Mouse (Mus musculus) gastrocnemius, adult 2 months (tissue): ENCODE measurements at regions not wholly inside any gene's neighbourhood (a gene's known extent, or its start where the extent isn't known, plus 50 kb on each side); places are given as distances from the start of the nearest gene placed in this dataset.
"Not testable (repeated sequence)": the region's sequence is repeated elsewhere in the genome, so short reads cannot be mapped to it uniquely, and the experiment has no call there.

Source experiments
- DNase-seq: peaks from one replicate; pipeline ENCODE4 v3.0.0; 2022
- H3K27ac ChIP-seq: fragments of 200-600 bp; 2 replicates; pipeline ENCODE4 v1.8.1; 2022; ENCODE audit warnings: mild to moderate bottlenecking
- H3K4me3 ChIP-seq: fragments of 200-600 bp; 2 replicates; pipeline ENCODE4 v1.8.1; 2022; ENCODE audit warnings: mild to moderate bottlenecking, moderate library complexity
- CTCF ChIP-seq: fragments of 200-600 bp; IDR thresholded peaks from 2 replicates; pipeline ENCODE4 v1.8.1; 2022; ENCODE audit warnings: antibody characterized with exemption, mild to moderate bottlenecking, moderate library complexity
- intact Hi-C: fragments of 180-260 bp; cut with DNase I; formaldehyde crosslinking; loops from one replicate; pipeline ENCODE4 v1.15.1; 2025

DNA sequence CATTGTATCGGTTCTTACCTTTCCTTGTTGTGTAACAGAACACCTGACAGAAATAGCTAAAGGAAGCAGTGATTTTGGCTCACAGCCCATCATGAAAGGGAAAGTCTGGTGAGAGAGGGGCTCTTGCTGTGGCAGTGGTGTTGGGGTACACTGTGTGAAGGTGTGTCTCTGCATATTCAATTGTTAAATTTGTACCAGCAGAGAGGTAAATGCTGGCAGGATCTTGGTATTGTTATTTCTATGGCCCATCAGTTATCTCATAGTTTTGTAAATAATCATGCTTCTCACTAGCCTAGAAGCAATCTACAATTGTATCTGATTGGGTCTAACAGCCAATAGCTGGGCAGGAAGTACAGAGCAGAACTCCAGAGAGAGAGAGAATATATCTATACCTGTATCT, 95.7 kb downstream of the Mfap3l start:
- no peak for TF ChIP-seq CTCF
- Histone ChIP-seq H3K27ac (no peak overlapping the region), H3K4me3 (no peak overlapping the region)
- intact Hi-C loops, result no loop called here
- no peak for DNase-seq

DNA sequence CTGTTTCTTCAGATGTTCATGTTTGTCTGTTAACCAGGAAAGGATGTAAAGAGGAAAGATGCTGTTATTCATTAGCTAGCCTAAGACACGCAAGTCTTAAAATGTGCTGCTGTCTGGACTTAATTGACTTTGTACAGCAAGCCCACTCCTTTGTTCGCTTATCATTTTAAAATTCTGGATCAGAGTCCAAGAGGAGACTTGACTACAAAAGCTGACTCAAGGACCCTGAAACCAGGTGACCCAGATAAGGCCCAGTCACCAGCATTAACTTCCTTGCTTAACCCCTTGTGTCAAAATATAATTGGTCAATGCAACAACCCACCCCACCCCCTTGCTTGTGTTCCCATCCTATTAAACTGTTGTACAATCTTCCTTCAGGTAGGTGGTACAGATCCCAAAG, 99.9 kb downstream of the Mfap3l start:
- Histone ChIP-seq H3K4me3 (no peak overlapping the region), H3K27ac (no peak overlapping the region)
- no peak for TF ChIP-seq CTCF
- DNase-seq, result no peak
- intact Hi-C loops, result no loop called here

DNA sequence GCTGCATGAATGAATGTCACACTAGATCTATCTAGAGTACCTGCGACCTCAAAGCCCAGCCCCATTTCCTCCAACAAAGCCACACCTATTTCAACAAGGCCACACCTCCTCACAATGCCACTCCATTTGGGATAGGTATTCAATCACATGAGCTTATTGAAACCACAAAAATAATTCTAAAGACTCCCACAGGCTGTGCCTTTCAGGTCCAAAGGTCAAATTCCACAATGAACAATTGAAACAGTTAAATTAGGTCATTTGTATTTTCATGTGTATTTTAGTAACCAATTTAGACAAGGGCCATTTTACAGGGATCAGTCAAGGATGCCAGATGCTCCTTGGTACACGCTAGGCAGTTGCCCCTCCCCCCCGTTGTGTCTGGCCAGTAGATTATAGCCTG, 103.3 kb downstream of the Mfap3l start:
- intact Hi-C loops, result loop anchor here (1.0 kb wide), 1 partner anchor 9 kb away; no protein-coding TSS in a partner anchor
- H3K4me3 ChIP-seq, result no peak overlapping the region
- DNase-seq, result no peak
- H3K27ac ChIP-seq, result no peak overlapping the region
- no peak for TF ChIP-seq CTCF

DNA sequence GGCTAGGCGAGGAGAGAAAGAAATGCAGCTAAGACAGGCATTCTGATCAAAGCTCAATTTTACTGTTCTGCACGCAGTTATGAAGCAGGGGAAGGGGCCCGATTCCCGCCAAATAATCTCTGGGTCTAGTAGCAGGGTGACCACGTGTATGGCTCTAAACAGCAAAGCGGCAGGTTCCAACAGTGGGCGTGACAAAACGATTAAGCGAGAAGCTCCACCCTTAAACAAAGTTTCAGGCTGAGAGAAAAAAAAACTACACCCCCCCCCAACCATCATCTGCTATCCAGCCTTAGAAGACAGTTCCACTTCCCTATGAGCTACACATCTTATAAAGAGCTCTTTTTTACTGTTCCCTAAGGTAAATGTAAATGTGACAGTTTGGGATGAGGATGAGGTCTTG, 103.8 kb downstream of the Mfap3l start:
- no peak for TF ChIP-seq CTCF
- Histone ChIP-seq H3K27ac (no peak overlapping the region), H3K4me3 (no peak overlapping the region)
- intact Hi-C loops, result no loop called here
- DNase-seq, result no peak

DNA sequence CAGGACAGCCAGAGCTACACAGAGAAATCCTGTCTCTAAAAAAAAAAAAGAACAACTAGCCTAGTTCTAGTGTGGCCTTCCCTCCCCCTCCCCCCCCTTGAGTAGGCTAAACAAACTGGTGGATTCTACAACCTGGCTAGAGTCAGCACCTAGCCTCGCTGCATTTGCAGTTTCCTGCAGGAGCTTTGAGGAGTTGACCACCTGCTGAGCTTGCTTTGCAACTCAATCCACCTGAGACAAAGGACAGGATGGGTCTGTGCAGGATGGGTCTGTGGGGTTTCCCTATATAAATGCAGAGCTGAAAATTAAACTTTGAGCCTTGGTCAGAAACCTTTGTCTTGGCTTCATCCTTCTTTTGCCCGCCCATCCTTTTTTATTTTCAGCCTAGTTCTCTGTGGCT, 104.3 kb downstream of the Mfap3l start:
- intact Hi-C loops, result no loop called here
- no peak for DNase-seq
- H3K27ac ChIP-seq, result no peak overlapping the region
- no peak overlapping the region for H3K4me3 ChIP-seq
- TF ChIP-seq CTCF, result no peak

DNA sequence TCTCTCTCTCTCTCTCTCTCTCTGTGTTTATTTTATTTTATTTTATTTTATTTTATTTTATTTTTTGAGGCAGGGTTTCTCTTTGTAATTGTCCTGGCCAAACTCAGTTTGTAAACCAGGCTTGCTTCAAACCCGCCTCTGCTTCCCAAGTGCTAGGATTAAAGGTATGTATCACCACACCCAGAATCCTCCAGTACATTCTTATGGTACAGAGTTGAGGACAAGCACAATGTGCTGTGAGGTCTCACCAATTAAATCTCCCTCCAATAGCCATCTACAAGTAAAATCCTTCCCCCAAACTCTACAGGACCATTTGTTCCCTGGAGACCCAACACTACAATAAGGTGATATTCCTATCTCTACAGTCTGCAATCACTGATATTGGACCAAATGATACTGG, 105.0 kb downstream of the Mfap3l start:
- no peak overlapping the region for H3K27ac ChIP-seq
- intact Hi-C loops, result no loop called here
- H3K4me3 ChIP-seq, result no peak overlapping the region
- no peak for TF ChIP-seq CTCF
- no peak for DNase-seq

DNA sequence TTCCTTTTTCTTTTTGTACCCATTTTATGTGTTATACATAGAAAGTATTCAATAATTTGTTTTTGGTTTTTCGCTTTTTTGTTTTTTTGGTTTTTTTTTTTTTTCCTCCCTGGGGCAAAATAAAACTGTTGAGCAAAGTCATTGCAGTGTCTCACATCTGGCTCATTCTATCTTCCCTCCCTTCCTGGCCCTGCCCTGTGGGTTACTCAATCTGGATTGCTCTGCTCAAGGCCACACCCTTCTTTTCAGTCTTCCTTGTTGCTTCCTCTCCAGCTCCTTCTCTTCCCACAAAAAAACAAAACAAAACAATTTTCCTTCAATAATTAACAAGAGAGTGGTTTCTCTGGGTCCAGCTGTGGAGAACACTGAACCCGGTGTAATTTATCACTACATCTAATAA, 113.2 kb downstream of the Mfap3l start:
- peak; percentile 21 for DNase-seq
- H3K4me3 ChIP-seq, result no peak overlapping the region
- no peak for TF ChIP-seq CTCF
- intact Hi-C loops, result loop anchor here (1.0 kb wide), 1 partner anchor 11 kb away; no protein-coding TSS in a partner anchor
- H3K27ac ChIP-seq, result peak overlapping the region; percentile 28; the same call in 1 of the 2 replicates

DNA sequence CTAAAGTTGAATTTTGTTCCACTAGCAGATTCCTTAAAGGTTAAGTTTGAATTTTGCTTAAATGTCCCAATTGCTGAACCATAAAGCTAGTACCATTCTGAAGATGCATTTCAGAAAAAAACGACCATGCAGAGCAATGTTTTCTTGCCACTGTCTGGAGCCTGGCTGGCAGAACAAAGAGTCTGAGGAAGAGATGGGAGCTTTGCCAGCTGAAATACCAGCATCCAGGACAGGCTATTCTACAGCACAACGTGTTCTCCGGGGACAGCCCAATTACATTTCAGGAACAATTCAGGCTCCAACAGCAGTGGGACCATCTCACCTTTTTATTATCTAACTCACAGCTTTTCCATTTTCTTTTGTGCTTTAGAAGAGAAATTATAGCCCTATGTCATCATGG, 113.9 kb downstream of the Mfap3l start:
- intact Hi-C loops, result no loop called here
- peak overlapping the region; percentile 28; the same call in 1 of the 2 replicates for H3K27ac ChIP-seq
- DNase-seq, result no peak
- no peak overlapping the region for H3K4me3 ChIP-seq
- no peak for TF ChIP-seq CTCF

DNA sequence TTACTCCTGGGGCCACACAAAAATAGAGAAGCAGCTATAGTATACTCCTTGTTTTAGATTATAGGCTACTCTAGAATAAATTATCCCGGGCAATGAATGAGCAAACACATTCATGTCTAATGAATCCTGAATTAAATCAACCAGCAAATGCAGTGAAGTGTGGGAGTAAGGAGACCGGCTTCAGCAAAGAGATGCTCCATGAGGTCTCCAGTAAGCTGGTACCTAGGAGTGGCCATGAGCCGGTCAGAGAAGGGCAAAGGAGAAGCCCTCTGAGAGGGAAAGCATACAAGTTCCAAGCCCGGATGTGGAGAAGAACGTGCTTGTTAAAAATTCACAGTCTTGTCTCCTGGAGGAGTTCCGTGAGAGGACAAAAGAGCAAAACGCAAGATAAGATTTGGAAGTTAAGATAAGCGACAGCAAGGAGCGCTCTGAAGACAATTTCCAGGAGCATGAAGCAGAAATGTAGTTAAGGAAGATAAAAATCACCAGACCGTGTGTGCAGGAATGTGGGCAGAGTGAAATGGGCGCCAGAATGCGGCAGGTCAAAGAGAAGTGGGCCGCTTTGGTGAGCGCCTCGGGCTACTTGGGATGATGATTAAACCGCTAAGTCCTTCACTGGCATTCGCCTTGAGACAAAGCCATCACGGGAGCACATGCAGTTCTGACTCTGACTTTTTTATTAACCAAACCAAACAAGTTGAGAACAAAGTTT, 123.2 kb downstream of the Mfap3l start:
- H3K4me3 ChIP-seq, result no peak overlapping the region
- intact Hi-C loops, result no loop called here
- H3K27ac ChIP-seq, result no peak overlapping the region
- no peak for DNase-seq
- no peak for TF ChIP-seq CTCF

DNA sequence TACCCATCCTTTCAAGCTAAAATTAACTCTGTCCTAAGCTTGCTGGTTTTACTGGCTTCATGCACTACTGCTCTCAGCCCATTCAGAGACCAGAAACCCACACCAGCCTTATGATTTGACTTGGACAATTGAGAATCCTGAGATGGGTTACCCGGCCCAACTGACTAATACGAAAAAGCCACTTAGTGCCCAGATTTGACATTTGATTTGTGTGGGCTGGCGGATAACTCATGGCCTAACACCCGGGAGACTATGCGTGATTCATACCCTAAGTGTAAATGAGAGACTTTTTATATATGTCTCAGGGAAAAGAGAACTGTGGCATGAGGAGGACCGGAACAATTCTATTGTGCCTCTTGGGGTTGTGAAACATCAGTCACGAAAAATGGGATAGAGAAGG, 126.3 kb upstream of the Hpf1 start:
- Histone ChIP-seq H3K27ac (no peak overlapping the region), H3K4me3 (no peak overlapping the region)
- no peak for DNase-seq
- TF ChIP-seq CTCF, result no peak
- intact Hi-C loops, result no loop called here

DNA sequence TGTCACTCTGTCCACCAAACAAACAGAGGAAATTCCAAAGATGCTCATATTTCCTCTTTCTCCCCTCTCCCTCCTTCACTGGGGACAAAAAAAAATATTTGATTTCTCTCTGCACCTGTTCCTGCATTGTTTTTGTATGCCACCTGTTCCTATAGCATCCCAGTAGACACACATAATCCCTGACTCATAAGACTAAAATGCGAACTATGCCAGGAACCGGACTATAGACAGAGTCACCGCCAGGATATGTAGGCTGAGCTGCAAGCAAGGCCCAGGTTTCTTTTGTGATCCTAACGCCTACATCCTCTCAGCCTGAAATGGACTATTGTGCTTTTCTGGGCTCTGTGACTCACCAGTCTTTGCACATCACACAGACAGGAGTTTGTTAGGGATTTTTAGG, 116.9 kb upstream of the Hpf1 start:
- DNase-seq, result no peak
- Histone ChIP-seq H3K4me3 (no peak overlapping the region), H3K27ac (no peak overlapping the region)
- intact Hi-C loops, result no loop called here
- no peak for TF ChIP-seq CTCF

DNA sequence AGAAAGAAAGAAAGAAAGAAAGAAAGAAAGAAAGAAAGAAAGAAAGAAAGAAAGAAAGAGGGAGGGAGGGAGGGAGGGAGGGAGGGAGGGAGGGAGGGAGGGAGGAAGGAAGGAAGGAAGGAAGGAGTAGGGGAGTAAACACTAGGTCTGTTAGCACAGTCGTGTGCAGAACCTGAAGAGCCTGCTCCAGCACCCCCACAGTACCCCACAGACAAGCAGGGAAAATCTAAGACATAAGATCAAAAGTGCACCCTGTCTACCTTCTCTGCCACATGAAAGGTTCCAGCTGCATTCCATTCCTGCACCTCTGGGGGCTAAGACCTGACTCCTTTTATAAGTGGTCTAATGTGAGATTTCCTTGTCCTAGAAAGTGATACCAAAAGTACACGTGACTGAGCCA, 114.0 kb upstream of the Hpf1 start:
- intact Hi-C loops, H3K4me3 ChIP-seq, H3K27ac ChIP-seq, DNase-seq: not testable (repeated sequence)

DNA sequence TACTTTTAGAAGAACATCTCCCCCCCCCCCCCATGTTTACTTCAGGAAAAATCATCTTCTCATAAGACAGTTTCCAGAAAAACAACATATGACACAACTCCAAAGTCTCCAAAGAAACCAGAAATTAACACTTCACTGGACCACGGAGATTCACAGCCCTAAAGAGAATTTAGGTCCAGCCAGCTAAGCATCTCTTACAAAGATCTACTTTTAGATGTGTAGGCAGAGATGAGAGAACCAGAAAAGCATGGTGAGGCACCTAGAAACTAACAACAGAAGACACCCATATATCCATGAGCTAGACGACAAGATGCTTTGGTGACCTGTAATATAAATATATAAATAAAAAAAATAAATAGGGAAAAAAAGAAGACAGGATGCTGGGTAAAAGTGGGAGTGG, 105.2 kb upstream of the Hpf1 start:
- no peak for TF ChIP-seq CTCF
- DNase-seq, result no peak
- no peak overlapping the region for H3K4me3 ChIP-seq
- intact Hi-C loops, result no loop called here
- no peak overlapping the region for H3K27ac ChIP-seq

DNA sequence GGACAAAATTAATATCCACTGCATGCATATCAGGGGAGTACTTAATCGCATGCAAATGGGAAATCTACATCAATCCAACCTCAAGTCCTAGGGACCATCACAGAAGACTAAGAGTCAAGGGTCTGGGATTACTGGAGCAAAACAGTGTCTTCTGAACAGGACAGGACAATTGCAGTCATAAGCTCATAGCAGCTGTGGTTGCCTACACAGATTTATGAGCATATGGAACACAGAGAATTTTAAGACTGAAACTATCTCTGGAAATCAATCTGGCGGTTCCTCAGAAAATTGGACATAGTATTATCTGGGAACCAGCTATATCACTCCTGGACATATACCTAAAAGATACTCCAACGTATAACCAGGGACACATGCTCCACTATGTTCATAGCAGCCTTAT, 99.8 kb upstream of the Hpf1 start:
- no peak overlapping the region for H3K4me3 ChIP-seq

More for the DNA sequence above, 99.8 kb upstream of the Hpf1 start:
- intact Hi-C loops, result no loop called here
- TF ChIP-seq CTCF, result no peak
- DNase-seq, result no peak
- no peak overlapping the region for H3K27ac ChIP-seq
